Mouse (Mus musculus): Measurements from ENCODE around the gene Rgs6. TPM values are rescaled to one million over a fixed set of nuclear protein-coding genes. Genes with fewer than 3 reads are reported as not detected.

The Rgs6 gene
- polyA plus RNA-seq, 1 experiment from 2014 or later: 0.70 TPM

DNA sequence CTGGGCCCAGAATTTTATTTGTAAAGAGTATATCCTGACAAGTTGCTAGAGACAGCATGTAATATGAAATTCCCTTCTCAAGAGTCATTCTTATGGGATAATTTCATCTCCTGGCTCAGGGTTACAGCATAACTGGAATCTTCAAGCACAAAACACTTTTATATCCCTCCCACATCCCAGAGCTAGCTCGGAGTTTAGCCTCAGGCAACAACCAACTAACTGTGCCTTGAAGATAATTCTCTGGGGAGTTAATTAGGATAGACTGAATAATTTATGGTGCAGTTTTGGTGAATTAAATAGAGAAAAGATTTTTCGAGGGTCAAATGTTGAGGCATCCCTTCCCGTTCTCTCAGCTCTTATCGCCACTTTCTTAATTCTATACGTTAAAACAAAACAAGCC, 214.6 kb downstream of the Rgs6 start:
- H3K9ac ChIP-seq (replicated peaks; ENCODE audit: low read length): no peak overlapping the region
- 79% methylated on average over 5 of the region's 5 CpGs for WGBS
- ATAC-seq (replicated peaks; ENCODE audit: insufficient number of reproducible peaks, low FRiP score, low TSS enrichment, low read depth) (no peak), DNase-seq (ENCODE audit: low spot score) (no peak)
- no peak overlapping the region for H3K27ac ChIP-seq (replicated peaks; ENCODE audit: low read depth, low read length)
- H3K27me3 ChIP-seq (ENCODE audit: control insufficient read depth, insufficient read depth, low read length): no peaks in the 10 kb centered on the region
- no peak overlapping the region for H3K4me2 ChIP-seq (ENCODE audit: low read depth, low read length)
- H3K9me3 ChIP-seq (replicated peaks; ENCODE audit: control insufficient read depth, low read length): no peaks in the 10 kb centered on the region
- no peak overlapping the region for H3K4me3 ChIP-seq (ENCODE audit: low read depth, low read length)
- no peaks in the 10 kb centered on the region for H3K4me1 ChIP-seq (ENCODE audit: control insufficient read depth, insufficient read depth, low read length)
- no peaks in the 10 kb centered on the region for H3K36me3 ChIP-seq (replicated peaks; ENCODE audit: control insufficient read depth, insufficient read depth, low read depth, low read length)

DNA sequence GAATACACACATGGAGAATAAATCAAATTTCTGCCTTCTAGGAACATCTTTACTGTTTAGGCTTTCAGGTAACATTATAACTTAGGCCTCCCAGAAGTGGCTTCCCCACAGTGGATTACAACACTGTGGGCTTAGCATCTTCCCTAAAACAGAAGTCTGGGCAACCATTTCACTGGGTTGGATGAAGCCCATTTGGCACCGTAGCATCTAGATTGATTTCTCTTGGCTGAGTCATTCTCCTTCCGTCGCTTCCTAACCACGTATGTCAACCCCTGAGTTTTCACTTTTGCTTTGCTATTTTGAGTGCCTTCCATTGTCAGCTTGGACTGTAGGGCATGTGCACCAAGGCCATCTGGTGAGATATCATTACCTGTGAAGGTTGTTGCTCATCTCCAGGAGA, 217.1 kb downstream of the Rgs6 start:
- Histone ChIP-seq H3K27ac (replicated peaks; ENCODE audit: low read depth, low read length) (no peak overlapping the region), H3K9me3 (replicated peaks; ENCODE audit: control insufficient read depth, low read length) (no peaks in the 10 kb centered on the region), H3K9ac (replicated peaks; ENCODE audit: low read length) (no peak overlapping the region), H3K36me3 (replicated peaks; ENCODE audit: control insufficient read depth, insufficient read depth, low read depth, low read length) (no peaks in the 10 kb centered on the region), H3K4me1 (ENCODE audit: control insufficient read depth, insufficient read depth, low read length) (no peaks in the 10 kb centered on the region), H3K27me3 (ENCODE audit: control insufficient read depth, insufficient read depth, low read length) (no peaks in the 10 kb centered on the region), H3K4me2 (ENCODE audit: low read depth, low read length) (no peak overlapping the region), H3K4me3 (ENCODE audit: low read depth, low read length) (no peak overlapping the region)
- DNase-seq (ENCODE audit: low spot score) (no peak), ATAC-seq (replicated peaks; ENCODE audit: insufficient number of reproducible peaks, low FRiP score, low TSS enrichment, low read depth) (no peak)
- WGBS: 95% methylated on average over 4 of the region's 4 CpGs

DNA sequence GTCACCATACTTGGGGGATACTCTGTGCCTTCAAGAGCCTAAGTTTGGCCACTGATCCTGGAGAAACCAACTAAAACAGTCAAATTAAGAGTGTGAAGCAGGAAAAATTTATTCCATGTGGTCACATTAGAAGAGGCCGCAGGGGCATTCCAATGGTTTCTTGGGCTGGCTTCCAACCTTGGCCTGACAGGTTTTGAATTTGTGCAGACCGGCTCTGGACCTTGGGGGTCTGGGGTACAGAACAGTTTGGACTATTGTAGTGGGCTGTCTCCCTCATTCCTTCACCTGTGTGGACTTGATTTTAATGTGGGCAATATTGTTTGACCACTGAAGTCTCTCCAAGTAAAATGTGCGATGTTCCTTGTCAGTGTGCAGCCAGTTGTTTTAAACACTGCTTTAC, 222.5 kb downstream of the Rgs6 start:
- no peak for DNase-seq (ENCODE audit: low spot score)

DNA sequence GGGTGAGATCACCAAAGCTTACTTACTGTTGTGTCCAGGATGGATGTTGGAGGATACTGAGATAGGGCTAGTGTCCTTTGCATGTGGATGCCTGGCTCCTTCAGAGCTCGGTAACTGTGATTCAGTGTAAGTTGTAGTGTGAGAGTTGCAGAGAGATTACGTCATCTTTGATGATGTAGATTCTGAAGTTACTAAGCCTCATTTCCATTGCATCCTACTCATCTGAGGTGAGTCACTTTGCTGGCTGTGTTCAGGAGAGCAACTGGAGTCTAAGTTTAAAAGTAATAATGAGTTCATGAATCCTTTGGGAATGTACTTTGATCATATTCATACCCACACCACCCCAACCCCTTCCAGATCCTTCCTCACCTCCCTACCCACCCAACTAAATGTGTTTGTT, 227.9 kb downstream of the Rgs6 start:
- Histone ChIP-seq H3K4me3 (ENCODE audit: low read depth, low read length) (no peak overlapping the region), H3K4me2 (ENCODE audit: low read depth, low read length) (no peak overlapping the region), H3K27ac (replicated peaks; ENCODE audit: low read depth, low read length) (no peak overlapping the region), H3K27me3 (ENCODE audit: control insufficient read depth, insufficient read depth, low read length) (no peaks in the 10 kb centered on the region), H3K36me3 (replicated peaks; ENCODE audit: control insufficient read depth, insufficient read depth, low read depth, low read length) (no peaks in the 10 kb centered on the region), H3K4me1 (ENCODE audit: control insufficient read depth, insufficient read depth, low read length) (no peaks in the 10 kb centered on the region), H3K9me3 (replicated peaks; ENCODE audit: control insufficient read depth, low read length) (no peaks in the 10 kb centered on the region), H3K9ac (replicated peaks; ENCODE audit: low read length) (no peak overlapping the region)
- WGBS: 87% methylated on average over 2 of the region's 2 CpGs
- DNase-seq (ENCODE audit: low spot score) (no peak), ATAC-seq (replicated peaks; ENCODE audit: insufficient number of reproducible peaks, low FRiP score, low TSS enrichment, low read depth) (no peak)

More for the DNA sequence above, 222.5 kb downstream of the Rgs6 start:
- 92% methylated on average over 3 of the region's 3 CpGs for WGBS
- Histone ChIP-seq H3K4me1 (ENCODE audit: control insufficient read depth, insufficient read depth, low read length) (no peaks in the 10 kb centered on the region), H3K4me3 (ENCODE audit: low read depth, low read length) (no peak overlapping the region), H3K9me3 (replicated peaks; ENCODE audit: control insufficient read depth, low read length) (no peaks in the 10 kb centered on the region), H3K27me3 (ENCODE audit: control insufficient read depth, insufficient read depth, low read length) (no peaks in the 10 kb centered on the region), H3K4me2 (ENCODE audit: low read depth, low read length) (no peak overlapping the region), H3K27ac (replicated peaks; ENCODE audit: low read depth, low read length) (no peak overlapping the region), H3K36me3 (replicated peaks; ENCODE audit: control insufficient read depth, insufficient read depth, low read depth, low read length) (no peaks in the 10 kb centered on the region), H3K9ac (replicated peaks; ENCODE audit: low read length) (no peak overlapping the region)
- ATAC-seq (replicated peaks; ENCODE audit: insufficient number of reproducible peaks, low FRiP score, low TSS enrichment, low read depth): no peak

DNA sequence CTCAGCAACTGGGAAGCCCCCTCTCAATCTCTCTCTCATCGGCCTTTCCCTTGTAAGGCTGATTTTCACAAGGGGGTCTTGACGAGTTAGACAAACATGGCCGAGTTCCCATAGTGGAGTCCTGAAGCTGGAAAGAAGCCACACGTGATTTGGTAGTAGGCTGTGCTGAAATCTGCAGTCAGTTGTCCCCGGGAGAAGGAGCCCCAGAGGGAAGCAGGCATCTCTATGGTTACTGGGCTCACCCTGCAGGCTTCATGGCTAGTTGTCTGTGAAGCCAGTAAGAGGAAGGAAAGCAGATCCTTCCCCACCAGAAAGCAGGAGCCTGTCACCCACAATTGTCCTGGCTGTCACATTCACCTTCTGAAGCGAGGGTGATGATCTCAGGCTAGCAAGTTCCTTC, 231.2 kb downstream of the Rgs6 start:
- no peak for ATAC-seq (replicated peaks; ENCODE audit: insufficient number of reproducible peaks, low FRiP score, low TSS enrichment, low read depth)
- WGBS: 78% methylated on average over 6 of the region's 6 CpGs
- no peaks in the 10 kb centered on the region for H3K4me1 ChIP-seq (ENCODE audit: control insufficient read depth, insufficient read depth, low read length)
- H3K9me3 ChIP-seq (replicated peaks; ENCODE audit: control insufficient read depth, low read length): no peaks in the 10 kb centered on the region
- no peak overlapping the region for H3K9ac ChIP-seq (replicated peaks; ENCODE audit: low read length)
- no peak overlapping the region for H3K4me2 ChIP-seq (ENCODE audit: low read depth, low read length)
- DNase-seq (ENCODE audit: low spot score): no peak
- H3K27me3 ChIP-seq (ENCODE audit: control insufficient read depth, insufficient read depth, low read length): no peaks in the 10 kb centered on the region
- no peak overlapping the region for H3K4me3 ChIP-seq (ENCODE audit: low read depth, low read length)
- H3K36me3 ChIP-seq (replicated peaks; ENCODE audit: control insufficient read depth, insufficient read depth, low read depth, low read length): no peaks in the 10 kb centered on the region
- H3K27ac ChIP-seq (replicated peaks; ENCODE audit: low read depth, low read length): no peak overlapping the region

DNA sequence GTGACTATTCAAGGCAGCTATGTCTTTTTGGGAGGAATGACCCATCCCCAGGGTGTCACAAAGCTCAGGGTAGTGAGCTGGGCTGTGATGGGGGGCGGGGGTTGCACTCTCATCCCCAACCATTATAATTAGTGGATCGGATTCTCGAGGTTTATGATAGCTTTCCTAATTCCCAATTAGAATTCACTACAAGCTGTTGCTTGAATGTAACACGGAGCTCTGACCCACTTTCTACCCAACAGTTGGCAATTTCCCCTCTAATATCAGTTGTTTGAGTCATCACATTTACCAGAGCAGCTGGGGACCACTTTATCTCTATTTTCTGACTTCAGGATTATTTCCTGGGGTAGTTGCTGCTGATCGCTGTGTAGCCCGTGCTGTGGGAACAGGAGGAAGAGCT, 231.9 kb downstream of the Rgs6 start:
- 82% methylated on average over 6 of the region's 6 CpGs for WGBS
- ATAC-seq (replicated peaks; ENCODE audit: insufficient number of reproducible peaks, low FRiP score, low TSS enrichment, low read depth): no peak
- Histone ChIP-seq H3K9me3 (replicated peaks; ENCODE audit: control insufficient read depth, low read length) (no peaks in the 10 kb centered on the region), H3K4me2 (ENCODE audit: low read depth, low read length) (no peak overlapping the region), H3K27ac (replicated peaks; ENCODE audit: low read depth, low read length) (no peak overlapping the region), H3K9ac (replicated peaks; ENCODE audit: low read length) (no peak overlapping the region), H3K4me1 (ENCODE audit: control insufficient read depth, insufficient read depth, low read length) (no peaks in the 10 kb centered on the region), H3K27me3 (ENCODE audit: control insufficient read depth, insufficient read depth, low read length) (no peaks in the 10 kb centered on the region), H3K36me3 (replicated peaks; ENCODE audit: control insufficient read depth, insufficient read depth, low read depth, low read length) (no peaks in the 10 kb centered on the region), H3K4me3 (ENCODE audit: low read depth, low read length) (no peak overlapping the region)
- no peak for DNase-seq (ENCODE audit: low spot score)

DNA sequence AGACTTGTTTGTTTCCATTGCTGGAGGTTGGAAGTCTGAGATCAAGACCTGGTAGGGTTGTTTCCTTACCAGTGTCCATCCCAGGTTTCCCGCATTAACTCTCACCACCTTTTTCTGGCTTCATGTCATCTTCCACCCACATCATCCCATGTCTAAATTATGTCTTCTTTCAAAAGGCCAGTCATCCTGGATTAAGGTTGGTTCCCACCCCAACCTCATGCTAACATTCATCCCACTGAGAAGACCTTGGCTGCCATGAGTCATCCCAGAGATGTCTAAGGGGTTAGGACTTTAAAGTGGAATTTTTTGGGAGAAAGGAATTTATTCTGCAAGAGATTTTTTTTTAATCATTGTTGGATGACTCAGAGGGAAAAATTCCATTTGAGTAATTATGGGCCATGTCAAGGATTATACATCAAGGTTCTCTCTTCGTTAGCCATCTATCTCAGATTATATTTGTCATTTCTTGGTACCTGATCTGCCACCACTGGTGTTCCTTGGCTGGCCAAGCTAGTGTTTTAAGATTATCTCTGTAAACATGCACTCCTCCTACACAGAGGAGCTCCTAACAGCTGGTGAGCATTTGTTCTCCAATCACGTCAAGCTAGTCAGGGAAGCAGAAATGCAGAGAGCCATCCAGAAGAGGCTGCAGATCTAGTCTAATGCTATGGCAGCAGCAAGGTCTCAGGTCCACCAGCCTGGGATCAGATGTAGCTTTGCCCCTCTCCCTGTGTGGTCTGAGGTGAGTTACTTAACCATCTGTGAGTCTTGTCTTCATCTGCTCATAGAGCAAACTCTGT, 234.9 kb downstream of the Rgs6 start:
- H3K27ac ChIP-seq (replicated peaks; ENCODE audit: low read depth, low read length): no peak overlapping the region
- no peaks in the 10 kb centered on the region for H3K4me1 ChIP-seq (ENCODE audit: control insufficient read depth, insufficient read depth, low read length)
- ATAC-seq (replicated peaks; ENCODE audit: insufficient number of reproducible peaks, low FRiP score, low TSS enrichment, low read depth) (no peak), DNase-seq (ENCODE audit: low spot score) (no peak)
- no peaks in the 10 kb centered on the region for H3K27me3 ChIP-seq (ENCODE audit: control insufficient read depth, insufficient read depth, low read length)
- H3K4me3 ChIP-seq (ENCODE audit: low read depth, low read length): no peak overlapping the region
- no peaks in the 10 kb centered on the region for H3K9me3 ChIP-seq (replicated peaks; ENCODE audit: control insufficient read depth, low read length)
- no peak overlapping the region for H3K9ac ChIP-seq (replicated peaks; ENCODE audit: low read length)
- H3K4me2 ChIP-seq (ENCODE audit: low read depth, low read length): no peak overlapping the region
- H3K36me3 ChIP-seq (replicated peaks; ENCODE audit: control insufficient read depth, insufficient read depth, low read depth, low read length): no peaks in the 10 kb centered on the region
- WGBS: 87% methylated on average over 3 of the region's 3 CpGs

DNA sequence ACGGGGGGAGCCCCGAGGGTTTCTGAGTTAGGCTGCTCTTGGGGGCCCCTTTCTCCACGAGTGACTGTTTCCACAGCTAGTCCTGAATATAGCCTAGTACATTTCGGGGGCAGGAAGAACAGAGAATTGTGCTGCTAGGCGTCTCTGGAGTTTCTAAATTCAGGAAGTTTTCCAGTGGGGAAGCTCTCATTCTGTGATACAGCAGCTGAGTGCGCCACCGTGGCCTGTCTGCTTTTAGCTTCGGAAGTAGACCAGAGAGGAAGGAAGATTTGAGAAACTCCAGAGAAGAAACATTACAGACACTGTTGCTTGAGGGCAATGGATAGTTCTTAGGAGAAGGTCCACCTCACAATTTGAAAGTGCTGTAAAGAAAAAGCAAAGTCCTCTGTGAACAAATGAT, 242.2 kb downstream of the Rgs6 start:
- Histone ChIP-seq H3K9ac (replicated peaks; ENCODE audit: low read length) (no peak overlapping the region), H3K4me2 (ENCODE audit: low read depth, low read length) (no peak overlapping the region), H3K4me3 (ENCODE audit: low read depth, low read length) (no peak overlapping the region), H3K36me3 (replicated peaks; ENCODE audit: control insufficient read depth, insufficient read depth, low read depth, low read length) (no peaks in the 10 kb centered on the region), H3K9me3 (replicated peaks; ENCODE audit: control insufficient read depth, low read length) (no peaks in the 10 kb centered on the region), H3K27me3 (ENCODE audit: control insufficient read depth, insufficient read depth, low read length) (no peaks in the 10 kb centered on the region), H3K4me1 (ENCODE audit: control insufficient read depth, insufficient read depth, low read length) (no peaks in the 10 kb centered on the region), H3K27ac (replicated peaks; ENCODE audit: low read depth, low read length) (no peak overlapping the region)
- DNase-seq (ENCODE audit: low spot score) (no peak), ATAC-seq (replicated peaks; ENCODE audit: insufficient number of reproducible peaks, low FRiP score, low TSS enrichment, low read depth) (no peak)
- 82% methylated on average over 8 of the region's 8 CpGs for WGBS
